Mouse (Mus musculus): ENCODE data around the gene Rbbp7.
"Not testable (repeated sequence)": the region's sequence is repeated elsewhere in the genome, so short reads cannot be mapped to it uniquely, and the experiment has no call there.

Gene Rbbp7

GRCm38 (mm10) chrX:162760115-162760942, at the start of gene Rbbp7:
TSS of gene Rbbp7 (plus strand) at chrX:162760402.
- in situ Hi-C loops (cut with MseI, MboI), result no loop called here

DNA sequence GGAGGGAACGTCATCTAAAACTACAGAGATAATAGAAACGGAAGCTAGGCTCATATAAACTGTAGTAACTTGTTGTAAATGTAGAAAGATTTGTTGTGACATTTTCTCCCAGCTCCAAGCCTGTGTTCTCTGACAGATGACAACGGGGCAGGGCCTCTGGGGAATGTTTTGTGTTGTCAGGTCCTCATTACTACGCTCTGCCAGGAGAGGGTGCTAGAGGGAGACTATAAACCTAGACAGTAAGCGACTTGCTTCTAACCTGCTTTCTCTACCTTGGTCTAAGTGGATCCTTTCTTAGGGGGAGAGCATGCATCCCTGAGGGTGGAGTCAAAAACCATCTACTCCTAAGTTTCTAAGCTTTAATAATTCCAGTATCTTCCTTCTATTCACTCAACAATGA, 42.4 kb upstream of the Rbbp7 start:
- in situ Hi-C loops (cut with MseI, MboI), result no loop called here

GRCm38 (mm10) chrX:162719615-162720014, 40.6 kb upstream of the Rbbp7 start:
- in situ Hi-C loops (cut with MseI, MboI), result loop anchor here in 1 of 2 experiments (10.0 kb wide), 1 partner anchor 65 kb away; no protein-coding TSS in a partner anchor

DNA sequence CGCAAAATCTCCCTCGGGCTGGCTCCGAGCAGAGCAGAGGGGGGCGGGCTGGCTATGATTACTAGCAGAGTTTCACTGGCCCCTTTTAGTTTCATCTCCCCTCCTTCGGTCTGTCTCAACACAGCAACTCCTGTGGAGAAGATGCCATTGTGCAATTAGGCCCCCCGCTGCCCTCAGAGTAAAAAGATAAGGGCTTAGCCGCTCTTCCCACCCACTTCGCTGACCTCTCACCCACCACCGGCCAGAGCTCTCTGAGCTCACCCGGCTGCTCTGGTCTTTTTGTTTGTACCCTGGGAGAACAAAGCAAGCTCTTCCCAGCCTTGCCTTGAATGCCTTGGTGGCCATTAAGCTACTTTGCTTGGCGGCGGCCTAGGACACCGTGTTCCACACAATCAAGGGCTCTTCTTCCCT, 32.8 kb upstream of the Rbbp7 start:
- in situ Hi-C loops (cut with MseI, MboI), result loop anchor here in 1 of 2 experiments (10.0 kb wide), 1 partner anchor 57 kb away; no protein-coding TSS in a partner anchor

DNA sequence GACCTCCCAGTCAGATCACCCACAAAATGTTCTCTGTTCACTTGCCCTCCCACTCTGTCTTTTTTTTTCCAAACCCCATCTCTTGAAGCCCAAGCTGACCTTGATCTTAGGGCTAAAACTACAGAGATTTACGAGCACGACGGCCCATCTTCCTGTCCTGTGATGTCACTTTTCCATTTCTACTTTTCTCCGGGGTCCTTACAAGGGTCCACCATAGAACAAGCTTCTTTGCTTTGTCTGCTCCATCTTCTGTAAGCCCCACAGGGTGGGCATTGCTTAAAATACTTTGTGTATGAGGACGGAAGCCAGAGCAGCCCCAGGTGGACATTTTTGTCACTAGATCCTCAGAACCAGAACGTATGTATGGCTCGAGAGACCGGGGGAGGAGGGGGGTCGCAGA, 32.4 kb upstream of the Rbbp7 start:
- in situ Hi-C loops (cut with MseI, MboI), result loop anchor here in 1 of 2 experiments (10.0 kb wide), 1 partner anchor 57 kb away; no protein-coding TSS in a partner anchor

- in situ Hi-C loops (cut with MseI, MboI), result loop anchor here in 1 of 2 experiments (10.0 kb wide), 1 partner anchor 57 kb away; no protein-coding TSS in a partner anchor
These were observed 32.0 kb upstream of the Rbbp7 start for GRCm38 (mm10) chrX:162728228-162728627.

DNA sequence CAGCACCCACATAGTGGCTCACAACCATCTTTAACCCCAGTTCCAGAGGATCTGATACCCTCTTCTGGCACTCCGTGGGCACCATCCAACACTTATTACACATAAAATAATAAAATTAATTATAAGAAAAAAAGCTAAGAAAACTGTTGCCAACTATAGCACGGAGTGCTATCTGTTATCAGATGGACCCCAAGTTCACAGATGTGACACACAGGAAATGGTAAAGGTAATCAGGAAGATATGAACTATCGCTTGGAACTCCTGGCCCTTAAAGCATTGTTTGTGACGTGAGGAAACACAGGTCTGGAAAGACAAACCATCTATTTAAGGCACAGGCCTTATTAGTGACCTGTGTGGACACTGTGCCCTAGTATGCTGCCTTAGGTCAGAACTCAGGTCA, 30.2 kb upstream of the Rbbp7 start:
- in situ Hi-C loops (cut with MseI, MboI), result no loop called here

GRCm38 (mm10) chrX:162734997-162735929, 24.9 kb upstream of the Rbbp7 start:
- in situ Hi-C loops (cut with MseI, MboI), result no loop called here

DNA sequence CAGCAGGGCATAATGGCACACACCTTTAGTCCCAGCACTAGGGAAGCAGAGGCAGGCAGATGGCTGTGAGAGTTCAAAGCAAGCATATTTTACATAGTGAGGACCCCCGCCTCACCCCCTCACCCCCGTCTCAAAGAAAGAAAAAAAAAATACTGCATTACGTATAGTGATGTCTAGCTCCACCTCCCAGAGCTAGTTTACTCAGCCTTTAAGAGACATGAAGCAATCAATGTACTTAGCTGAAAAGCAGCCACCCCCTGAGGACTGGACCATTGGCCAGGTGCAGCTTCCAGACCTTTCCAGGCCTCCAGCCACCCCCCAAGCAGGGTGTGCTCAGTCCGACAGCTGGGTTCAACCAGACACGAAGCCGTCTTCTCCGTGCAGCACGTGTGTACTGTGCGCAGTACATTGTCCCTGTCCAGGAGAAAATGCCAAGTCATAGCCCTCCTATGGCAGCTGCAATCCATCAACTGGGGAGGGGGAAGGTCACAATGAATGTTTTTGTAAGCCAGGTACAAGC, 24.0 kb upstream of the Rbbp7 start:
- in situ Hi-C loops (cut with MseI, MboI), result no loop called here

DNA sequence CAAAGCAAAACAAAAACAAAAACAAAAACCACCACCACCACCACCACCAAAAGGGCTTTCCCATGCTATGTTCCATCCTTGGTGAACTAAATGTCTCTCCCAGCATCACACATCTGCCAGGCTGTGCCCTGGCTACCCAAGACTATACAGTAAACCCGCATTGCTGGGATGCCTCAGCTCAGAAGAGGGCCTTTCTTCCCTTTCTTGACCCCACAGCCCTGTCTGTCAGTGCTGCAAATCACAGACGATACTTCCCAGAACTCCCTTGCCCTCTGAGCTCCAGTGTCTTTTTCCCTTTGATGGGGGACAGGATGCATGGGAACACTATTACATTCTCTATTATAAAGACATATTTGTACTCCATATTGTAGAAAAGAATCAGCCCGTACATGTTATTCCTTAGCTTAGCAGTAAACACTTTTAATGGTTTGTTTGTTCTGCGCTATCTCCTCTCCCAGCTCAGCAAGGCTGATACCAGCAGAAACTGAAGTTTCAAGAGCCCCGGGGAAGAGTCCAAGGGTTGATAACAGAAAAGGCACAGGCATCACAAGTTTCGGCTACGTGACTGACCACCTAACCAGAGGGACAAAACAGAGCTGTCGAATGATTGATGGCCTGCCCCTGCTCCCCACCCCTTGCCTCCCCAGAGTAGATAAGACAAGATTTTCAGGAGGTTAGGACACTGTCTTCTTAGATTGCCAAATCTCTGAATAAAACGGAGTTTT, 11.3 kb upstream of the Rbbp7 start:
- in situ Hi-C loops (cut with MseI, MboI), result no loop called here

GRCm38 (mm10) chrX:162752418-162752817, 7.8 kb upstream of the Rbbp7 start:
- in situ Hi-C loops (cut with MseI, MboI), result no loop called here

DNA sequence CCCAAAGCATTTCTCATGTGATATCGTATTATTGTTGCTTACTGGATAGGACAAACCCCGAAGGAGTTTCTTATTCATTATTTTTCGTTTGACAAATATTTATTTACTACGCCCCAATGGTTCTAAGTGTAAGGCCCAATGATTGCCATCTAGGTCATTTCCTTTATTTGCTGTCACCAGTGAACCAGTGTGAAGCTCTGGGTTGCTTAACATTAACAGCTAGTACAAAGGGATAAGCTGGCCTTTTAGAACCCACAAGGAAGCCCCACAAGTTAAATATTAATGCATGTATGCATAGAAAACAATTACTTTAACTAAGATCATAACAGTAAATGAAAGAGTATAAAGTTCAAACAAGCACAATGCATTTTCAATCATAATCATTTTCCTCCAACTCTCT, 5.9 kb upstream of the Rbbp7 start:
- in situ Hi-C loops (cut with MseI, MboI), result no loop called here

- in situ Hi-C loops (cut with MseI, MboI), result no loop called here
These were observed 4.1 kb upstream of the Rbbp7 start for GRCm38 (mm10) chrX:162756058-162756457.

GRCm38 (mm10) chrX:162759251-162760114, 719 bp upstream of the Rbbp7 start:
- in situ Hi-C loops (cut with MseI, MboI), result no loop called here

DNA sequence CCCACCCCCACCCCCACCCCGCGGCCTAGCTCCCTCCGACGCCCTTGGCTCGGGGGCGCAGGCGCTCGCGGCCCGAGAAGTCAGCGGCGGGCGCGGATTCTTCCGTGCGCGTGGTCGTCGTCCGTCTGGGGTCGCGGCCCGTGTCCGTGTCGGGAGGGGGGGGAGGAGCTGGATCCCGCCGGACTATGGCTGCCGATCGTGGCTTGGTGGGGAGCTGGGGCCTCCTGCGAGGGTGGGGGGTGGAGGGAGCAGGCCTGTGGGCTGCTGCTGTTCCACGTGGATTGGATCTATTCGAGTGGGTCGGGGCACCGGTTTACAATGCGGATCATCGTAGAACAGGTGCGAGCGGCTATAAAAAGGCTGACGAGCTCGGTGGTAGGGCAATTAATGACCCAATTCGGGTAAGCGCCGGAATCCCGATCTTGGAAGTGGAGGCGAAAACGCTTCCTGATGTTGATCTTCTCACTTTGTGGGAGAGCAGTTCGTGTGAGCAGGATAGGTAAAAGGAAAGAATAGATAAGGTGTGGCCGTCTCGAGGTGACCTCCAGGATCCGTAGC, 835 bp downstream of the Rbbp7 start:
- in situ Hi-C loops (cut with MseI, MboI), result no loop called here

DNA sequence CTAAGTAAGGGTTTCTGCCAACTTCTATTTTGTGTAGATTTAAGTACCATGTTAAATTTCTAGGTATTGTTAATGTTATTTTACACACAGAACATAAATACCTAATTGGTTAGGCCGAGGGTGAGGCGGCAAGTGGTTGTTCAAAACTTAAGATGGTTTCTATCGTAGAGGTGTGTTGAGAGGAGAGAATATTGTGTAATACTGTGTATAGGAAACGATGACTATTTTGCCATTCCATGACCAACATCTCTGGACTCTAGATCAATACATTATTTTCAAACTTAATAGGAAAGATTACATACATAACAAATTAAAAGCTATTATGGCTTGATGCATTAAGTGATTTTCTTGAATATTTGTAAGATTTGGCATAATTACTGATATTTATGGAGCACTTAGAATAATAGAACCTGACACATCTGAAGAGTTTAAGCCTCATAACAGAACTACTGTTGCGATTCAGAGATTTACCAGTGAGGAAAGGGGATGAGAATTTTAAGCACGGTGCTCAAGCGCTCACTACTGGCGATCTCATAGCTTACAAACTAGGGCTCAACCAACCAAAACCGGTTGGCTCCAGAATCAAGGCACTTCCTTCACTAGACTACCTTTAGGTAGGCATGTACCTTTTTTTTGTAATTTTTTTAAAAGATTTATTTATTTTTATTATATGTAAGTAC, 1.7 kb downstream of the Rbbp7 start:
- in situ Hi-C loops (cut with MseI, MboI), result no loop called here

- in situ Hi-C loops (cut with MseI, MboI), result no loop called here
These were observed 10.5 kb downstream of the Rbbp7 start for GRCm38 (mm10) chrX:162770726-162771125.

DNA sequence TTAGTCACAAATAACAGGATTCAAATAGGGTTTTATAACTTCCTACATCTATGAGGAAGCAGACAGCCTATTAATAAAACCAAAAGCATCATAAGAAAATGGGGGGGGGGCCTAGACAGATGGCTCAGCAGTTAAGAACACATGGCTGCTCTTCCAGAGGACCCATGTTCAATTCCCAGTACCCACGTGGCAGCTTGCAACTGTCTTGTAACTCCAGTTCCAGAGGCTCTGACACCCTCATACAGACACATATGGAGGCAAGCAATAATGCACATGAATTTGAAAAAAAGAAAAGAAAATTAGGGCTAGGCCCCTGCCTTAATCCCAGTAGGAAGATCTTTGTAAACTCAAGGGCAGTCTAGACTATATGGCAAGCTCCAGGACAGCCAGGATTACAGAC, 28.2 kb downstream of the Rbbp7 start:
- in situ Hi-C loops (cut with MseI, MboI), result loop anchor here in 1 of 2 experiments (10.0 kb wide), 1 partner anchor 64 kb away; no protein-coding TSS in a partner anchor

- in situ Hi-C loops (cut with MseI, MboI), result not testable (repeated sequence)
These were observed 31.2 kb downstream of the Rbbp7 start for GRCm38 (mm10) chrX:162791392-162791791.

Measured in mouse trophoblast stem cell (cell line).